Mouse (Mus musculus) midbrain, embryonic 15.5 days (tissue): ENCODE results near the gene Ddi2. TPM values are rescaled to one million over a fixed set of nuclear protein-coding genes. Genes with fewer than 3 reads are reported as not detected.

Experiments
- polyA plus RNA-seq: library from polyadenylated mRNA; unstranded; fragments of >200 nt; fragmentation: Nextera tagmentation; extraction: Ambion mirVana; gene quantifications from 2 replicates; pipeline ENCODE4 v1.2.1, GENCODE M21; 2015

The Ddi2 gene
- polyA plus RNA-seq, 1 experiment from 2014 or later = 13.3 TPM

Other genes starting within 250 kb of the Ddi2 start
- gene Spen, start 184.8 kb downstream of the Ddi2 start, polyA plus RNA-seq = 19.4 and 20.0 TPM in 2 replicates
- gene Fblim1, start 117.3 kb downstream of the Ddi2 start, polyA plus RNA-seq = 35.2 and 41.0 TPM in 2 replicates
- gene Tmem82, start 104.8 kb downstream of the Ddi2 start, polyA plus RNA-seq = 0.32 and 0.65 TPM in 2 replicates
- gene Slc25a34, start 99.6 kb downstream of the Ddi2 start, polyA plus RNA-seq = 0.26 and 0.61 TPM in 2 replicates
- 9.7 and 10.7 TPM in 2 replicates for gene Plekhm2, start 58.5 kb downstream of the Ddi2 start, polyA plus RNA-seq
- 0.49 and 0.53 TPM in 2 replicates for gene Rsc1a1, start 37.8 kb downstream of the Ddi2 start, polyA plus RNA-seq
- gene Agmat, start 23.3 kb upstream of the Ddi2 start, polyA plus RNA-seq = not detected in 2 replicates
- gene Dnajc16, start 67.5 kb upstream of the Ddi2 start, polyA plus RNA-seq = 6.5 and 6.6 TPM in 2 replicates
- 20.7 and 21.4 TPM in 2 replicates for gene Casp9, start 70.2 kb upstream of the Ddi2 start, polyA plus RNA-seq
- gene Cela2a, start 102.7 kb upstream of the Ddi2 start, polyA plus RNA-seq = 0.36 and 0.43 TPM in 2 replicates
- gene Ctrc, start 122.9 kb upstream of the Ddi2 start, polyA plus RNA-seq = not detected in 2 replicates
- 71.5 and 82.6 TPM in 2 replicates for gene Efhd2, start 151.5 kb upstream of the Ddi2 start, polyA plus RNA-seq